Mouse (Mus musculus): Measurements from ENCODE around the gene Hist1h2bh.

Gene Hist1h2bh

DNA sequence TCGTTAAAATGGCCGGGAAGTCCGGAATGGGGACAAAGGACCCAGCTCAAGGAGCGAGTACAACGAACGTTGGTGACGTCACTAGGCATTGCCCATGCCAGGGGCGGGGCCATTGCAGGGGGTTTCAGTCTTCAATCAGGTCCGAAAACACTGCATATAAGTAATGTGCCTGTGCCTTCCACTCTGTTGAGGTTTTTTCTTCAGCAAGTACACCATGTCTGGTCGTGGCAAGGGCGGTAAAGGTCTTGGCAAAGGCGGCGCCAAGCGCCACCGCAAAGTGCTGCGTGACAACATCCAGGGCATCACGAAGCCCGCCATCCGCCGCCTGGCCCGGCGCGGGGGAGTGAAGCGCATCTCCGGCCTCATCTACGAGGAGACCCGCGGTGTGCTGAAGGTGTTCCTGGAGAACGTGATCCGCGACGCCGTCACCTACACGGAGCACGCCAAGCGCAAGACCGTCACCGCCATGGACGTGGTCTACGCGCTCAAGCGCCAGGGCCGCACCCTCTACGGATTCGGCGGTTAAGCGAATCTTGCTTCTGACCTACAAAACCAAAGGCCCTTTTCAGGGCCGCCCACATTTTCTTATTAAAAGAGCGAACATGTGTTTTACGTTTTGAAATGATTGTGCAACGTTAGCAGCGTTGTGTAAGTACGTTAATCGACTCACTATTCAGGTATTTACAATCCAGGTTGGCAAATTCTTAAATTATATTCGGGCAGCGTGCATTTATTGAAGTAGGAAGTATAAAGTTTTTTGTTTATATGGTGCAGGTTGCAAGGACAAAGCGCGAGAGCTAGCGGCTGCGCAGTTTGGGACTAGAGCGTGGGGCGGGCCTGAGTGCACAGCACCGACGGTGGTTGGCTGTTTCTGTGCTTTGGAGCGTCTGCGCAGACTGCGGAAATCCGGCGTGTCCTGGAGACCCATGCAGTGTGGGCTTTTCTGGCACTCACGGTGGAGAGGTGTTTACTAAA, 12.0 kb downstream of the Hist1h2bh start, which contains the start of gene Hist1h4h:
Hist1h4h (plus strand) TSS at position 150 of the 975 bp plus-strand sequence.
- peak; percentile 98 for DNase-seq (ENCODE audit: extremely low spot score, low spot score)

DNA sequence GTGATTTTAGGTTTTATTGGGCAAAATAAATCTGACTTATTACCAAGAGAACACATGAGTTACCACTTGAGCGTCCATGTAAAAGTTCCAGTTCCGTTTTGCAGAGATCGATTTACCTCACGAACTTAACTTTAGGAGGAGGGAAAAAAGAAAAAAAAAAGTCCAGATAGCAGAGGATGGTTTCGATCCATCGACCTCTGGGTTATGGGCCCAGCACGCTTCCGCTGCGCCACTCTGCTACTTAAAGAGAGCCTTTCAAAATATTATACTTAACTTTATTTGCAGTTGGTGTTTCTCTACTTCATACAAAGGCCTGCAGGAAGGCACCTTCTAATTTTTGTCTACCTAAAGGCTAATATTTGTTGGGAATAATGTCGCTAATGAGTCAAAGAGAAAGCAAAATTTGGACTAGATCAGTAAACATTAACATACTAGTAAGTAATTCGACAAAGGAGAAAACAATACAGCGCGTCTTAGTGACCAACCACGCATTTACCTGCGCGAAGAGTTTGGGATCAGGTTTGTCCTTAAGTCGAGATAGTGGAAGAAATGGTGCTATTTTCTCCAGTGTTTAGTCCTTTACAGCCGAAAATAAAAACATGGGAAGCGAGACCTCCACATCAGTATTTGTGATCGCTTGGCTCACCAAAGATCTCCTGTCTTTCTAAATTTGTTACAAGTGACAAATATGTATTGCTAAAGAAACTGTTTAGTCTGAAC, 12.9 kb downstream of the Hist1h2bh start:
- DNase-seq (ENCODE audit: extremely low spot score, low spot score): peak; percentile 63

DNA sequence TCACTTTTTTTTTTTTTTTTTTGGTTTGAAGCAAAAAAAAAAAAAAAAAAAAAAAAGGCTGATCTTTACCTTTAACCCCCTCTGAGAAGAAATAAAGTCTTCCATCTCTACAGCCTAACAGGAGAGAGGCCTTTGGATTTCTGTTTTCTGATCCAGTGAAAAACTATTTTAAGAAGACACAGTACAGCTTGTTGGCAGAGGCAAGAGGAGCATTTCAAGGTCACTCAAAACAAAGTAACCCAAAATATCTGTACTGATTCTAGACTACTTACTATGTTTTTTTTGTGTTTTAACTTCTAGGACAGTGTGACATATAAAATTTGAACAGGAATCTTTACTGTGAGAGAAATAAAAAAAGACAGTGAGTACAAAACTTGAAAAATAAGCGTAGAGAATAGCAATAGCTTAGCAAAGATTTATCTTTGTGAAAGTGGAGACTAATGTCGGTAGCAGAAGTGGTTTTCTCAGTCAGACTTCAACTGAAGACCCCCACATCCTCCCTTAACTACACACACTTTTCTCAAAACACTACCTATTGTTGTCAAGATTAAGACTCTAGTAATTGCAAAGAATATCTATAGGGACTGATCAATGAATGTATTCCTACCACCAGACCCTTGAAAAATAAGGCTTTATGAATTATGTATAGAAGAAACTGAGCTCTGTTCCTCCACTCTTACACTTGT, 13.6 kb downstream of the Hist1h2bh start:
- no peak for DNase-seq (ENCODE audit: extremely low spot score, low spot score)

DNA sequence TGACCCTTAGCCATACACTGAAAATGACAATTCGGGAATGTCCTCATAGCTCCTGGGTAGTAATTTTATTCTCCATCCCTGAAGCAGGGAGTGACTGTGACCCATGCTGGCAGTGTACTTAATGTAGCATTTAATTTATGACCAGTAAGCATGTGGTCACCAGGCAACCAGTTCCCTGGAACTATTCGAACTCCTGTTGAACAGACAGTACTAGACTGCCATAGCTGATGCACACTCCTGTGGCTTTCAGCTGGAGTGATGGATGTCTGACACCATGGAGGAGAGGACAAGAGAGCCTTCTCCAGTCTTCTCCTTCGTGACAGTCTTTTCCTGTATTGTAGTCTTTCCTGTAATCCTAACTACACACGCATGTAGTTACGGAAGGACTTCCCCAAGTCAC, 14.2 kb downstream of the Hist1h2bh start:
- peak; percentile 39 for DNase-seq (ENCODE audit: extremely low spot score, low spot score)

DNA sequence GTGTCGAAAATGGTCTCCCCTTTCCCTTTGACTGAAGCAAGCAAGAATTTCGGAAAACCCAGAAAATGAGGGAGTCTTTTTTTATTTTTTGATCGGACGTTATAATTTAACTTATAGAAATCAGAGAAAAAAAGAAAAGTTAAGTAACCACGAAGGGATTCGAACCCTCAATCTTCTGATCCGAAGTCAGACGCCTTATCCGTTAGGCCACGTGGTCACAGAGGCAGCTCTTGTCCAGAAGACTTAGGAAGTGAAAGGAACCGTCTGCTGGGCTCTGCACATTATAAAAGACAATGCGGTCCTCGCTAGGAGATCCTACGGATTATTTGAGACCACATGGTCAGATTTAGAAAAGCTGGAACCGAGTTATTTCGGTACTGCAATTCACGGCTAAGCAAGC, 16.9 kb downstream of the Hist1h2bh start:
- DNase-seq (ENCODE audit: extremely low spot score, low spot score): peak; percentile 96

DNA sequence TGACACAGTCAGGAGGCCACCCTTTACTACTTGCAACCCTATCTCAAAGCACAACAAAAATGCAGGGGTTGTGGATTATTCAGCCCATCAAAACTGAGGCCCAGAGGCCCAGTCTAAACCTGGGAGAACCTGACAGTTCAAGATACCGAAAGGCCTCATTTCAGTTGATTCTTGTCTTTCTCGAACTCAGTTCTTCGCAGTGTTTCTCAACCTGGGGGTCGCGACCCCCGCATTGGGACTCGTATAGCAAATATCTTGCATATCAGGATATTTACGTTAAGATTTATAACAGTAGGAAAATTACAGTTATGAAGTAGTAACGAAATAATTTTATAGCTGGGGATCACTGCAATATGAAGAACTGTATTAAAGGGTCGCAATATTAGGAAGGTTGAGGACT, 17.3 kb downstream of the Hist1h2bh start:
- DNase-seq (ENCODE audit: extremely low spot score, low spot score): peak; percentile 65

DNA sequence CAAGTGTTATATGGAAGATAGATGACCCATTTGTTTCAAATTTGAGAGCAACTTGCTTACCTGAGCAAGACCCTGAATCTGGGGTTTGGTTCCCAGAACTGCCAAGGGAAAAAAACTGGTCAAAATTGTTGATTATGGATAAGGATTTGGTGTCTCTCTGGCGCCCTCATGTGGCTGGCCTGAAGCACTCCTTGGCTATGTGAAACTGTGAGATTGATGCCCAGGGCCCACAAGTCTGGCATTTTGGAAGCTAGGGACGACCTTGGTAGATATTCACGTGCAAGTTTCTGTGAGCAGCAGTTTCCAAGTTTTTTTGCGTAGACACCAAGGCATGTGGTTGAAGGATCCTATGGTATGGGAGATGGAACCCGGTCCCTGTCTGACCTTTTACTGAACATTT, 18.5 kb downstream of the Hist1h2bh start:
- DNase-seq (ENCODE audit: extremely low spot score, low spot score): peak; percentile 87

DNA sequence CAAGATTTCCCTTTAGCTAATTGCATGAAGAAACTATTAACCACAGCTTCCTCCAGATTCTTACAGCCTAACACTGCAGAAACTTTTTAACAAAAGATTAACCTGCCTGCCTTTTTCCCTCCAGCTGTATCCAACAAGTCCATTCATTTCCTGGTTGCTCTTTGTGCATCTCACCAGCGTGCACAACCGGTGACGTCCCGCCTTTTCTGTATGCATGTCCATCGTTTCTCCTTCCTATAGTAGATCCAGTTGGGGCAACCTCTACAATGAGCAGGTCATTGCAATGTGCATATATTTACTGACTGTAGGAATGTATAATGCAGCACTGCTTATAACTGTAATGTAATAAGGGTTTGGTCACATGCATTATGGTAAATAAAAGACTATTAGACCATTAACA, 19.2 kb downstream of the Hist1h2bh start:
- no peak for DNase-seq (ENCODE audit: extremely low spot score, low spot score)

DNA sequence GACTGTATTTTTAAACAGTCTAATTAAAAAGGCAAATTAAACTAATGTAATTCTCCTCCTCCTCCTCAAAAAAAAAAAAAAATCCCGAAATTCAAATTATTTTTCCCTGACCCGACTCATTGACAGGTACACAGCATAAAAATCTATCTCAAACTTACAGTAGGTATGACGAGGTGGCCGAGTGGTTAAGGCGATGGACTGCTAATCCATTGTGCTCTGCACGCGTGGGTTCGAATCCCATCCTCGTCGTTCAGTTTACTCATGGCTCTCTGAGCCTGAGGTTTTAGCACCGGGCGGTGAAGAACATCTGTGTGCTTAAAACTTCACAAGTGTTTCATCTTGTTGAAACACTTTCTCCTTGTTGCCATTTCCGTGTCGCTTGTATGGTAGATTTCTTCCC, 21.5 kb downstream of the Hist1h2bh start:
- DNase-seq (ENCODE audit: extremely low spot score, low spot score): peak; percentile 72

DNA sequence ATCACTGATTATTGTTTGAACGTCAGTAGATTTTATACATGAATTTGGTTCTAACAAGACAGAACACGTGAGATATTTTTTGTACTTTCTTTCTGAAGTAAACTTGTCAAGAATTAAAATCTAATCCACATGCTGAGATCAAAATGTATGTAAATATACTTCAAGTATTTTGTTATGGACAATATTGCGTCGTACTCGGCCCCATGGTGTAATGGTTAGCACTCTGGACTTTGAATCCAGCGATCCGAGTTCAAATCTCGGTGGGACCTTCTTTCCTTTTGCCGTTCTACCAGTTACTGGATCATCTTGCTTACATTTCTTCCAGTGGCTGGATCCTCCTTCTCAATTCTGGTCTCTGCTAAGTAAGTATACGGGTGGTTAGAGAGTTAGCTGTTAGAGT, 23.8 kb downstream of the Hist1h2bh start:
- DNase-seq (ENCODE audit: extremely low spot score, low spot score): peak; percentile 75

DNA sequence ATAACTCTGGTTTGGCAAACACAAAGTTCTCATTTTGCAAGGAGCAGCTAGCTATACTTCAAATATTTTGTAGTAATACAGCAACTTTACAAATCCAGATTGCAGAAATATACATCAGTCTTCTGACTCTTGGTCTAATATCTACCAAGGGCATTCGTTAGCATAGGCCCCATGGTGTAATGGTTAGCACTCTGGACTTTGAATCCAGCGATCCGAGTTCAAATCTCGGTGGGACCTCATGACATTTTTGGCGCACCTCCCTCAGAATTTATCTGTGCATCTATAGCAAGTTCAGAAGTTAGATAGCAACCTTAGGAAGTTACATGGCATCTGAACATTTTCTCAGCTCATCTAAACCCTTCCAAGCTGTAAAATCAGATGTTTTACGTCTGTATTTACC, 24.3 kb downstream of the Hist1h2bh start:
- peak; percentile 77 for DNase-seq (ENCODE audit: extremely low spot score, low spot score)

DNA sequence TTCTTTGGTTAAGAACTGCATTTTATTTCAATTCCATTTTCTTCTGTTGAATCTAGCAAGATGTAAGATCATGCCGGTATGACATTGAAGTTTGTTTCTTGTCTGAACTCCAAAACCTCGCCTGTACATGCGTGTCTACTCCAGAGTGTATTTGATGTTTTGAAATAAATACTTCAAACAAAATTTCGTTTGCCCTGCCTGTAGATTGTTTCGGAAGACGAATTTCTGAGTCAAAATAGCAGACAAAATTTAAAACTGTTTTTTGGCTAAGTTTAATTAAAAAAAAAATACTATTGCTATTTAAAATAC, 24.9 kb downstream of the Hist1h2bh start:
- no peak for DNase-seq (ENCODE audit: extremely low spot score, low spot score)

DNA sequence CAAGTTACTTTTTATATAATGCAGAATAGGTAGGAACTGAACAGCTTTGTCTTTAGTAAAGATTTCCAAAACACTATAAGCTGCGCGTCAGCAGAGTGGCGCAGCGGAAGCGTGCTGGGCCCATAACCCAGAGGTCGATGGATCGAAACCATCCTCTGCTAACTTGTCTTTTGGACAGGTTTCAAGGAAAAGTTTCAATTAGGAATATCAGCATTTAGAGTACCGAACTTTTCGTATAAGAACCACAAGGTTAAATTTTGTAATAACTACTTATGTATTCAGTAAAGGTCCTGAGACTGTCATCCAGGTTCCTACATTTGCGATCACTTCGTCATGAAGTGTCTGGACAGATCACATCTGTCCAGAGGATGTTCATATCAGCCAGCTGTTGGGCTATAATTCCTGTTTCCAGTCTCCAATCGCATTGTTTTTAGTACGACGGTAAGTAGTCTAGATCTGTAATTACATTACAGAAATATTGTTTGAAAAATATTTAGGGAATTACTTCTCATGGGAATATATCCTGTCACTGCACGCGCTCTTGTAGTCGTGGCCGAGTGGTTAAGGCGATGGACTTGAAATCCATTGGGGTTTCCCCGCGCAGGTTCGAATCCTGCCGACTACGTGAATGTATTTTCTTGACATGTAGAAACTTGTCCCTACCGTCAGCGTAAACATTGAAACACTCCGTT, 25.4 kb downstream of the Hist1h2bh start:
- peak; percentile 86 for DNase-seq (ENCODE audit: extremely low spot score, low spot score)

DNA sequence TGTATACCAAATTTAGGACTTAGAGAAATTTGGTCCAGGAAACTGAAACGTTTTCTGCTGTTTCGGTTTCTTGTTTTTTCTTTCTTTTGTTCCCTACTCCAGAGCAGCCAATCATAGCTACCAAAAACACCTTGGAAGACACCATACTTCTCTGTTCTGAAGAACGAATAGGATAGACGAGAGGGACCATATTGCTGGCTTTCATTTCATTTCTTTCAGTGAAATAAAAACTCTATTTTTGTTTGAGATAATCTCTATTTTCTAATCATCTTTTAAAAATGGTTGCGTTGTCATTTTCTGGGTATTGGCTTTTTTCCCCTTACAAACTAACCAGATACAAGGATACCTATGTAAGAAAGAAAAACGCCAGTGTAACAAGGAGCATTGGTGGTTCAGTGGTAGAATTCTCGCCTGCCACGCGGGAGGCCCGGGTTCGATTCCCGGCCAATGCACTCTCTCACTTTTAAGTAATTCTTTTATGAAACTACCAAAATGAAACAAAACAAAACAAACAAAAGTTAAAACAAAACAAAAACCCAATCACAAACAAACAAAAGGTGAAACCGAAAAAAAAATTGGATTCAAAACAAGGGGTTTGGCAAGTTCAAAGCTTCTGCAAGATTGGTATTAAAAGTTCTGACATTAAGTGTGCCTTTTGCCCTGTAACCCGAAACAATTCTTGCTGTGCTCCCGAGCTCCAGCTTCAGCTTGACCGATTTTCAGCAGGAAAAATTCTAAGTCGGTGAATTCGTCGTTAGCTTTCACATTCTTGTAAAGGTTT, 26.2 kb downstream of the Hist1h2bh start:
- peak; percentile 69 for DNase-seq (ENCODE audit: extremely low spot score, low spot score)

DNA sequence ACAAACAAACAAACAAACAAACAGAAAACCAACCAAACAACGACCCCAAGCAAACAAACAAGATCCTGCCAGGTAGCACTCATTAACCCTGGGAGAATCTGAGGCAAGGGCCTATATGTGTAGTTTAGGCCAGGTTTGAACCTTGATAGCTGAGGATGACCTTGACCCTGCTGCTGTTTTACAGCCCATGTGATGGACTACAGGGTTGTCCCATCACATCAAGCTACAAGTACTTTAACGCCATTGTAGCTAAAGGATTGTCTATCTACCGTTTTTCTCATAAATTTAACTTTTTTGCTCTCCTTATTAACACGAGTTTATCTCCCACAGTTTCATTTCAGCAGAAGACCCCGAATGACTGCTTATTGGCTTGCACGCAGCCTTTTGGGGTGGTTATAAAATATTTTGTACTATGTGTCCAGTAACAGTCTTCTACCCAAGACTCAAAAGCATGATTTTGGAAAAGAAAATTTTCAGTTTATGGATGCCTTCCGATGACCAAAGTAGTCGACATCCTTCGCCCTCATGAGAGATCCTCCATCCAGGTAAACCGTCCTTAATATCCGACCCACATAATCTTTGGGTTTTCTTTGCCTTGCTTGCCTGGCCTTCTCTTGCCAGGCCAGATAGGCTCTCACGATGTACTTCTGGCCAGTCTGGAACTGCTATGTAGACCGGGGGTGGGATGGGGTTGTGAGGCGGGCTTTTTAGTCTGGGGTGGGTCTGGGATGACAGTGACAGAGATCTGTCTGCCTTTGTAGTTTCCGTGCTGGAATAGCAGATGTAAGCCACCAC, 27.2 kb downstream of the Hist1h2bh start:
- peak; percentile 35 for DNase-seq (ENCODE audit: extremely low spot score, low spot score)

DNA sequence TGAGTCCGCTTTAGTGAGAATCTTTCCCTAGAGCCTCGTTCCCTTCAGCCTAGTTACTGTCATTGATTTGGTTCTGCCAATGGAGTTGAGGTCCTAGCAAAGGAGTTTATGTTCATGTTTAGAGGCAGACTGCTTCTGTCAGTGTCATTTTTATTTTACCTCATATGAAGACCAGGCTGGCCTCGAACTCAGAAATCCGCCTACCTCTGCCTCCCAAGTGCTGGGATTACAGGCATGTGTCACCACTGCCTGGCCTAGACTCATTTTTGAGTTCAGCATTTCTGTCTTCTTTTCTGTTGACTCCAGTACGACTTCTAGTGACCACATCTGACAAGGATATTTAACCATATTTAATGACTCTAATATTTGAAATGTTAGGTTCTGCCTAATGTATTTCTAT, 27.9 kb downstream of the Hist1h2bh start:
- no peak for DNase-seq (ENCODE audit: extremely low spot score, low spot score)

DNA sequence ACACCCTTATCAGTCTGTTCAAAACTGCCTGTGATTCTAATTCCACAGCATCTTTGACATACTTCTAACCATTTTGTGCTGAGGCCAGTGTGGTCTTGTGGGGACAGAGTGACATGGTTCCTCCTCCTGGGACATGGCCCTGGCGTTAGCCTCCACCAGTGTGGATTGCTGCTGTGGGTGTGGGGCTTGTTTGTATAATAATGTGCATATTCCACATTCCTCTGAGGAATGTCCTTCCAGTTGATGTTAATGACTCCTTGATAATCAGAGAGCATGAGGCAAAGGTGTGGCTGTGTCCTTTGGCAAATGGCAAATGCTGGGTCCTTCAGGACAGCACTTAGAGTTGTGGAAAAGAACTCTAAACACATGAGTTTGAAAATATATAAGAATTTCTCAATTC, 29.7 kb downstream of the Hist1h2bh start:
- no peak for DNase-seq (ENCODE audit: extremely low spot score, low spot score)

DNA sequence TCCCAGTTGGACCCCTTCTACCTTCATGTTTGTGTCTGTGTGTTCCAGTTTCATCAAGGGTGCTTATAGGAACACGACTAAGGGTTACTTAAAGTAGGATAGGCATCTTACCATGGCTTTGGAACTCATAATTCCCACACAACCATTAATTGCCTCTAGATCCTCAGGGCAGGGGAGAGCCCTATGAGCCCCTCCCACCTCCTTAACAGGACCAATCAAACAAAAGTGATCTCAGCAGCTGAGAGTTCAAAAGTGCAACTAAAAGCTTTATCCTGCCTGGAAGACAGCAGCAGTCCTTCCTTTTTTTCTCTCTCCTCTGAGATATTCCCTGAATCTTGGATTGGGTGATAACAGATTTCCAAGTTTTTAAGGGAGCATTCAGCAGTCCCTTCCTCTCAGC, 33.1 kb downstream of the Hist1h2bh start:
- DNase-seq (ENCODE audit: extremely low spot score, low spot score): no peak

DNA sequence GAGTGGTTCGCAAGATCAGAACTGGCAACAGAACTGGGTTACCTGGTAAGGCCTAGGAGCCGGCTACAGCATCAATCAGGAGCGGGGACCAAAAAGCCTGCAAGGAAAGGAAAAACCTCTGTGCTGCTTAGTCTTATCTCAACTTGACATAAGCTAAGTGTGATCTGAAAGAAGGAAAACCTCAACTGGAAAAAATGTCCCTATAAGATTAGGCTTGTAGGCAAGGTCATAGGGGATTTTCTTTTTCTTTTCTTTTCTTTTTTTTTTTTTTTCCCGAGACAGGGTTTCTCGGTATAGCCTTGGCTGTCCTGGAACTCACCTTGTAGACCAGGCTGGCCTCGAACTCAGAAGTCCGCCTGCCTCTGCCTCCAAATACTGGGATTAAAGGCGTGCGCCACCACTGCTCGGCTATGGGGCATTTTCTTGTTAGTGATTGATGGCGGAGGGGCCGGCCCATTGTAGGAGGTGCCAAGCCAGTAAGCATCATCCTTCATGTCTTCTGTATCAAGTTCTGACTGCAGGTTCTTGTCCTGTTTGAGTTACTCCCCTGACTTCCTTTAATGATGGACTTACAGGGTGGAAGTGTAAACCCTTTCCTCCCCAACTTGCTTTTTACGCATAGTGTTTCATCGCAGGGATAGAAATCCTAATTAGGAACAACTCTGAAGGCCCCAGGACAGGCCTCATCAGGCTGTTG, 36.2 kb downstream of the Hist1h2bh start:
- peak; percentile 52 for DNase-seq (ENCODE audit: extremely low spot score, low spot score)
